Mouse (Mus musculus) Patski (cell line): ENCODE results near the gene Rrp7a. TPM values are rescaled to one million over a fixed set of nuclear protein-coding genes. Genes with fewer than 3 reads are reported as not detected.

Experiments used
- ATAC-seq: fragments of 100-300 bp; one replicate; pipeline ENCODE4 v1.8.0; 2021
- CTCF ChIA-PET: fragments of 350-600 bp; sonication (Branson Sonifier 250); formaldehyde crosslinking; loops from one replicate; lab custom pipeline; 2022; ENCODE audit warnings: inconsistent platforms; lab: Charles Lee
- POLR2A ChIA-PET: fragments of 350-600 bp; sonication (Branson Sonifier 250); formaldehyde crosslinking; loops from one replicate; lab custom pipeline; 2022; ENCODE audit warnings: antibody characterized with exemption, inconsistent platforms; lab: Charles Lee
- DNase-seq: peaks from one replicate; pipeline ENCODE4 v3.0.0-alpha.2; 2011; ENCODE audit warnings: low read depth, low spot score
- H3K27me3 ChIP-seq: fragments of 371-371 bp; one replicate; pipeline ENCODE4 v1.5.1; 2021
- CTCF ChIP-seq: fragments of 100-300 bp; IDR thresholded peaks from one replicate; pipeline ENCODE4 v1.5.1; 2021
- in situ Hi-C: fragments of 300-500 bp; cut with MboI; formaldehyde crosslinking; loops from 3 replicates; pipeline ENCODE4 v1.11.1; 2018; ENCODE audit warnings: low pct_unique_long_range_greater_than_20kb, mixed read lengths
- polyA plus RNA-seq: library from polyadenylated mRNA; unstranded; gene quantifications from one replicate; pipeline ENCODE4 v1.2.3, GENCODE M21; 2021

The Rrp7a gene
- polyA plus RNA-seq, 1 experiment from 2014 or later = 90.6 TPM

DNA sequence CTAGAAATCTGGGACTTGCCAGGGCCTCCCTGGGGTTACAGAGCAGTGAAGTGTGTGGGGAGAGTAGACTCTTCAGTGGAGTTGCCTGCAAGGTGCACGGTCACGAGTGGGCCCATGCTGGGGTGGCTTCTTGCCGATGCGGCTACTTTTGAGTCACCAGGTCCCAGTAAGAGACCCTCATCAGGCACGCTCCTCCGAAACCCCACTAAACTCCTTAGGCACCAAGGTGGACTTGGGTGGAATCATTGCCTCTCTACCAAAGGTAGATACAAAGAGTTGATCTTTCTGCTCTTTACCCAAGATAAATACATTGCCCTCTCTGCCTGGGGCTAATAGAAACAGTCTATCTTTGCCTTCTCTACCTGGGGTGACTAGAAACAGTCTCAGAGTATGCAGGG is 35.1 kb upstream of the Rrp7a start:
- TF ChIP-seq CTCF = no peak
- DNase-seq (no peak), ATAC-seq (no peak)
- ChIA-PET CTCF (interaction anchor here (1.6 to 2.6 kb wide), 6 partner anchors 9 to 174 kb away, joined by 4 to 18 read pairs (median 5); no protein-coding TSS in a partner anchor), POLR2A (no interaction called here)
- in situ Hi-C loops = no loop called here
- H3K27me3 ChIP-seq = no peaks in the 10 kb centered on the region

DNA sequence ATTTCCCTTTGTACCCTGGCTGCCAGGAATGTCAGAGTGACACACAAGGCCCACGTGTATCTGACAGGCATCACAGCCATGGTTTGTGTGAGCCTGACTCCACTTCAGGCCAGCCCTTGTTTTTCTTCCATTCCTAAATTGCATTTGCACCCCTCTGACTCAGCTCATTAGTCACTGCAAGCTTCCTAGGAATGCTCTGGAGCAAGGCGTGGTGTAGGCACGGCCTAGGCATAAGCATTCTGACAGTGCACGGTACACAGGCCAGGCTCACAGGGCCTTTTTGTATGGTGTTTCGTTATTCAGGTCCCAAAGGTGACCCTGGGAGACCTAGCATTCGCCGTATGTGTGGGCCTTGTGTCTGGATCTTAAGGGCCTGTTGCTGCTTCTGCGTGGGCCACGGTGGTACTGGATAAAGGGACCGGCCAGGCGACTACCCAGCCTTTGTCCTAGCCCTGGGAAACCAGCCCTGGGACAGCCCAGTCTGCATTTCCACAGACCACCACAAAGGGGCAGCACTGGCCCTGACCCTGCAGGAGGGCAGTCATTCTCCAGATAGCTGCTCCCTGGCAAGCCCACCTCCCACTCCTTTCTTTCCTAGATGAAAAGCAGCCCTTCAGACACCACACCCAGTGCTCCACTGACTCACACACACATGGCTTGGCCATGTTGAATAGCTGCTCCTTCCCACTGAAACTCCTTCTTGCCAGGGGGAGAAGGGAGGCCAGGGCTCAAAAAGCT is 34.5 kb upstream of the Rrp7a start:
- CTCF ChIA-PET = interaction anchor here (1.4 to 2.6 kb wide), 8 partner anchors 10 to 174 kb away, joined by 4 to 18 read pairs (median 5); partner anchors contain the start of gene Cyb5r3
- DNase-seq (no peak), ATAC-seq (peak; percentile 71)
- H3K27me3 ChIP-seq = no peaks in the 10 kb centered on the region
- in situ Hi-C loops = no loop called here
- POLR2A ChIA-PET = interaction anchor here (2.0 kb wide), 1 partner anchor 8 kb away, joined by 5 read pairs; no protein-coding TSS in a partner anchor
- no peak for TF ChIP-seq CTCF

DNA sequence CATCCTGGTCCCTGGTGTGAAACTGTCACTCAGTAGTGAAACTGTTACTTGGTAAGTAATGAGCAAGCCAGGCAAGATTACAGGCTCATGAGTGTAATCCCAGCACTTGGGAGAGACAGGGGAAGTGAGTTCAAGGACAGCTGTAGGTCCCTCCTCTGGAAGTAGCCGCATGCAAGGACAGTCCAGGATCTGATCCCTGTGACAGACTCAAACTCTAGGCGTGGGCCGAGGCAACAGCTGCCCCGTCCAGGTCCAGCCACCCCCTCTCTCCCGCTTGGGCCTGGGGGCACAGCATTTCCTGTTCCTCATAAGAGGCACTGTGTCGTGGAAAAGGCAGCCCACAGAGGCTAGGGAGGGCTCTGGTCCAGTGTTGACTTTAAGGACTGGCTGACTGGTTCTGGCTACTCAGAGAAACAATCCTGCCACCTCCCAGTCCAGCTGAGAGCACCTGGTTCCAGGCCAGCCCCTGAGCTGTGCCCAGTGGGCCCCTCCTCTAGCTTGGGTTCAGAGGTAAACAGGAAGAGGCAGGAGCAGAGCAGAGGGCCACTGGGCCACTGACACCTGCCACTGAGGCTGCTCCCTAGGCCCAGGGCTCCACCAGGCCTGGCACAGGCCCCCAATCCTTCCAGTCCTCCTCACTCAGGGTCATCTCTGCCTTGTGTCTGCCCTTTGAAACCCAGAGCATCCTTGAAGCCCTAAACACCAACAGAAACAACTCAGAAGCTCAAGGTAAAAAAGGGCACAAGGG is 33.2 kb upstream of the Rrp7a start:
- DNase-seq (no peak), ATAC-seq (no peak)
- POLR2A ChIA-PET = interaction anchor here (2.0 kb wide), 1 partner anchor 10 kb away, joined by 5 read pairs; no protein-coding TSS in a partner anchor
- in situ Hi-C loops = no loop called here
- CTCF ChIA-PET = interaction anchor here (1.4 to 1.9 kb wide), 6 partner anchors 17 to 176 kb away, joined by 4 to 7 read pairs (median 5); partner anchors contain the start of gene Cyb5r3
- TF ChIP-seq CTCF = no peak
- no peaks in the 10 kb centered on the region for H3K27me3 ChIP-seq

DNA sequence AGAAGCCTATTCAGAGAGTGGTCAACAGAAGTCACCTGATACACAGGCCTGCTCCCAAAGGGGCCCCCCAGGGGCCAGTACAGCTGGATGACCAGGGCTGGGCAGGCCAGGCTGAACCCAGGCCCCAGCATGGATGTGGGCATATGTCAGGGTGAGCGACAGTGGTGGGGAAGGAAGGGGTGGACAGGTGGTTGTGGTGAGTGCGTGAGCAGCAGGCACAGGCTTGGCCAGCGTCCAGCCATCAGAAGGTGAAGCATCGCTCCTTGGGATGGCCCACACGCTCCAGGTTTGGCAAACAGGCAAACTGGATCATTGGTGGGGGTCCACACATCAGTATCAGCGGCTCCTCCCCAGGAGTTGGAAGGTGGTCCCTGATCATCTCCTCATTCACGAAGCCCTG is 31.7 kb upstream of the Rrp7a start:
- POLR2A ChIA-PET = no interaction called here
- ATAC-seq (no peak), DNase-seq (no peak)
- TF ChIP-seq CTCF = no peak
- H3K27me3 ChIP-seq = no peaks in the 10 kb centered on the region
- in situ Hi-C loops = loop anchor here (5.0 kb wide), 1 partner anchor 48 kb away; no protein-coding TSS in a partner anchor
- CTCF ChIA-PET = no interaction called here

DNA sequence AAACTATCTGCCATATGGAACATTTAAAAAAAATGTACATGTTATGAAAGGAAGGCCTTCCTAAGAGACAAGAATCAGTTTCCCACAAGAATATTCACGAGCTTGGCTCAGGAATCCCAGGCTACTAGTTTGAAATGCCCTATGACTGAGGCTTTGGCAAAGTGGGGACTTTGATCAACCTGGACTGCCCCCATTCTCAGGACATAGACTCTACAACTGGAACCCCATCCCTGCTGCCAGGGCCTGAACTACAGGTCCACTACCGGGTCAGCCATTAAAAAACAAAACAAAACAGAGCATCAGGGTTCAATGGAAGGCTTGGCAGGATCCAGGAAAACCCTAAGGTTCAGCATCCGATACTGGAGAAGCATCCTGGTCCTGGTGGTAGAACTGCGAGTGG is 28.1 kb upstream of the Rrp7a start:
- ChIA-PET CTCF (interaction anchor here (1.2 to 1.8 kb wide), 2 partner anchors 8 to 21 kb away, joined by 3 to 5 read pairs; no protein-coding TSS in a partner anchor), POLR2A (interaction anchor here (0.6 to 0.7 kb wide), 3 partner anchors 19 to 324 kb away, joined by 3 to 4 read pairs (median 3); no protein-coding TSS in a partner anchor)
- no peak for TF ChIP-seq CTCF
- in situ Hi-C loops = loop anchor here (5.0 kb wide), 1 partner anchor 52 kb away; no protein-coding TSS in a partner anchor
- ATAC-seq = no peak
- no peak for DNase-seq
- no peaks in the 10 kb centered on the region for H3K27me3 ChIP-seq

DNA sequence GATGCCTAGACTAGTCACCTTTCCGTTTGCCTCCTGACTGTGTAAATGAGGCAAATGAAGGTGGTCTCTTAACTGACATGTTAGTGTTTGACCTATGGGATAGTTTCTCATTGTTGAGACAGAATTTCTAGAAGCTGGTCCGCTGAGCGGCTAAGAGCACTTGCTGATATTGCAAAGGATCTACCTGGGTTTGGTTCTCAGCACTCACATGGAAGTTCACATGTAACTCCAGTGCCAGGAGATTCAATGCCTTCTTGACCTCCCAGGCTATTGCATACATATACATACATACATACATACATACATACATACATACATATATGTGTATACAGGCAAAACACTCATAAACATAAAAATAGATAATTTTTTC is 27.5 kb upstream of the Rrp7a start:
- TF ChIP-seq CTCF = no peak
- H3K27me3 ChIP-seq = no peaks in the 10 kb centered on the region
- DNase-seq = no peak
- ChIA-PET POLR2A (interaction anchor here (0.6 to 1.6 kb wide), 4 partner anchors 20 to 324 kb away, joined by 3 to 4 read pairs (median 3); partner anchors contain the start of gene Cyb5r3), CTCF (interaction anchor here (1.2 kb wide), 1 partner anchor 21 kb away, joined by 3 read pairs; no protein-coding TSS in a partner anchor)
- in situ Hi-C loops = loop anchor here (5.0 kb wide), 1 partner anchor 52 kb away; no protein-coding TSS in a partner anchor
- ATAC-seq = no peak

DNA sequence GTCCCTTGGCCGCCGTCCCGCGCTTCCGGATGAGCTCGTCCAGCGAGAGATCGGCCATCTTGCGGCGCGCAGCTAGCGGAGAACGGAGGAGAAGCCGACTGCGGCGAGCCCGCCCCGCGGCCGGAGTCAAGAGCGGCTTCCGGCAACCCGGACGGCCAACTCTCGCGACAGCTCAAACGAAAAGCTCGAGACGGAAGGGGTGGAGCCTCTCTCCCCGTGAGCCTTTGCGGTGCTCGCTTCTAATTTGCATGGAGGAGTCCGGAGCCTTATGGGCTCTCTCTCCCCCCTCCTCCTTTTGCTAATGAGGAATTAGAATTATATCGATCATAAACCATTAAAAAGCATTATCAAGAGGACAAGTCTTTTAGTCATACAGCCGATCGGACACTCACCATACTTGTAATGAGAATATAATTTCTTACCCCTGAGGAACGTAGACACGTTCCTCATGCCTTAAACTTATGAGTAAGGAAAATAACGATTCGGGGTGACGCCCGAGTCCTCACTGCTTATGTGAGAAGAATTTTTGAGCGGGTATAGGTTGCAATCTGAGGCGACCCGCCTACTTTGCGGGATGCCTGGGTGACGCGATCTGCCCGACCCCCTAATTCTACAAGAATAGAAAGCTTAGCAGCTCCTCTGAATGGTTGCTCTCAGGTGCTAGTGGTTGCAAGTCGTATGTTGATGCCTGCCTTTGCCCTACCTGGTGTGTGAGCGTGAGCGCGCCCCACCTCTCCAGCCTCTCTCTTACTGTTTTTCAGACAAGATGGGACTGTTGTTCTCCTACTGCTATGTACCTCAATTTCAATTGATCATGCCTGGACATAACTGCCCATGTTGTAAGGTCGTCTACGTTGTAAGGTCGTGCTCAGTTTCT is 26.8 kb upstream of the Rrp7a start, which contains the start of gene Poldip3:
Gene Poldip3 (minus strand): TSS at position 189 of the 877 bp plus-strand sequence.
- ChIA-PET POLR2A (interaction anchor here (0.6 to 1.6 kb wide), 8 partner anchors 9 to 195 kb away, joined by 3 to 6 read pairs (median 3); partner anchors contain the start of gene Cyb5r3), CTCF (no interaction called here)
- ATAC-seq = peak; percentile 79
- no peaks in the 10 kb centered on the region for H3K27me3 ChIP-seq
- peak; percentile 91 for DNase-seq
- no peak for TF ChIP-seq CTCF
- in situ Hi-C loops = loop anchor here (5.0 kb wide), 1 partner anchor 53 kb away; no protein-coding TSS in a partner anchor

DNA sequence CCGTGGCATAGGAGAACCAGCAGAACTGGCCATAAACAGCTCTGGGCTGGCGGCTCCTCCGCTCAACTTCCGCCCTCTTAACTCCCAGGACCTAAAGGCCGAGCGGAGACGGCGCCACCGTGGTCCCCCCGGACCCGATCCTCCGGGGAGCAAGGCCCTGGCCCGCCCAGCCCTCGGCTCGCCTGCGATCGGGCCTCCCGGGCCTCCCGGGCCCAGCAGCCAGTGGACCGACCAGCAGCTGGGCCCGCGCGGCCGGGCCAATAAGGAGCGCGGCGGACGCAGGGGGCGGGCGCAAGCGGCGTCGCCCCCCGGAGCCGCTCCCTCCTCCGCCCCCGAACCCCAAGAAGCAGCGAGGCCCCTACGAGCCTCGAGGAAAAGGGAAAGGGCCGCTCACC is 26.2 kb upstream of the Rrp7a start:
- ChIA-PET POLR2A (interaction anchor here (0.7 to 1.6 kb wide), 9 partner anchors 8 to 217 kb away, joined by 3 to 6 read pairs (median 3); partner anchors contain the start of gene Cyb5r3), CTCF (no interaction called here)
- H3K27me3 ChIP-seq = no peaks in the 10 kb centered on the region
- in situ Hi-C loops = no loop called here
- DNase-seq (no peak), ATAC-seq (peak; percentile 70)
- no peak for TF ChIP-seq CTCF

DNA sequence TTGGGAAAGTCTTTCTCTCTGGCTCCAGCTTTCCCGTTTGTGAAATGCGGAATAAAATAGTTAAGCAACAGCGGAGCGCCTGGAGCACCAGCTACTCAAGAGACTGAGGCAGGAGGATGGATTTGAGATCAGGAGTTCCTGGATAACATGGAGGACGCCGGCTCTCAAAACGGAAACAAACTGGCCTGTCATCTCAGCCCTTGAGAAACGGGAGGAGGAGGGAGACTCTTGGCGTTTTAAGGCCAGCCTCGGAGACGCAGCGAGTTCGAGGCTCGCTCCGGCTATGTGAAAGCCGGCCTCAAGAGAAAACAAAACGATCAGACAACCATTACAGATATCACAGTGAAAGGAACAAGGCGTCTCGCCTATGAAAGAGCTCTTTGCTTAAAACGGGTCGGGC is 25.8 kb upstream of the Rrp7a start:
- ATAC-seq = no peak

More for the DNA sequence above, 25.8 kb upstream of the Rrp7a start:
- in situ Hi-C loops = no loop called here
- no peak for DNase-seq
- TF ChIP-seq CTCF = no peak
- ChIA-PET POLR2A (interaction anchor here (0.7 to 1.6 kb wide), 9 partner anchors 8 to 217 kb away, joined by 3 to 6 read pairs (median 3); partner anchors contain the start of gene Cyb5r3), CTCF (interaction anchor here (0.7 kb wide), 1 partner anchor 31 kb away, joined by 3 read pairs; no protein-coding TSS in a partner anchor)
- no peaks in the 10 kb centered on the region for H3K27me3 ChIP-seq
